Mouse (Mus musculus): ENCODE data around the gene Scgb3a1. TPM values are rescaled to one million over a fixed set of nuclear protein-coding genes. Genes with fewer than 3 reads are reported as not detected.

The Scgb3a1 gene
- polyA plus RNA-seq, 1 experiment from 2014 or later: not detected

GRCm38 (mm10) chr11:49650994-49651761 is 12.2 kb upstream of the Scgb3a1 start:
- Histone ChIP-seq H3K36me3 (ENCODE audit: inconsistent target) (no peaks in the 10 kb centered on the region), H3K4me3 (ENCODE audit: inconsistent target) (no peak overlapping the region), H3K79me2 (ENCODE audit: inconsistent target) (no peaks in the 10 kb centered on the region), H3K27ac (no peak overlapping the region)
- WGBS (ENCODE audit: missing documents): 72% methylated on average over 16 of the region's 16 CpGs

GRCm38 (mm10) chr11:49651762-49652322 is 11.6 kb upstream of the Scgb3a1 start:
- no peak overlapping the region for H3K4me3 ChIP-seq (ENCODE audit: inconsistent target)
- no peaks in the 10 kb centered on the region for H3K36me3 ChIP-seq (ENCODE audit: inconsistent target)
- H3K27ac ChIP-seq: no peak overlapping the region
- 85% methylated on average over 7 of the region's 10 CpGs for WGBS (ENCODE audit: missing documents)
- no peaks in the 10 kb centered on the region for H3K79me2 ChIP-seq (ENCODE audit: inconsistent target)

- no peak overlapping the region for H3K4me3 ChIP-seq (ENCODE audit: inconsistent target)
- 25% methylated on average over 18 of the region's 19 CpGs for WGBS (ENCODE audit: missing documents)
- no peaks in the 10 kb centered on the region for H3K36me3 ChIP-seq (ENCODE audit: inconsistent target)
- no peak overlapping the region for H3K27ac ChIP-seq
- H3K79me2 ChIP-seq (ENCODE audit: inconsistent target): no peaks in the 10 kb centered on the region
These were observed 10.9 kb upstream of the Scgb3a1 start for GRCm38 (mm10) chr11:49652401-49653078.

GRCm38 (mm10) chr11:49653079-49653408 is 10.4 kb upstream of the Scgb3a1 start:
- Histone ChIP-seq H3K79me2 (ENCODE audit: inconsistent target) (no peaks in the 10 kb centered on the region), H3K4me3 (ENCODE audit: inconsistent target) (no peak overlapping the region), H3K27ac (no peak overlapping the region), H3K36me3 (ENCODE audit: inconsistent target) (no peaks in the 10 kb centered on the region)
- WGBS (ENCODE audit: missing documents): 55% methylated on average over 11 of the region's 11 CpGs

GRCm38 (mm10) chr11:49654651-49655050 is 8.8 kb upstream of the Scgb3a1 start:
- H3K79me2 ChIP-seq (ENCODE audit: inconsistent target): no peaks in the 10 kb centered on the region
- no peak overlapping the region for H3K4me3 ChIP-seq (ENCODE audit: inconsistent target)
- H3K36me3 ChIP-seq (ENCODE audit: inconsistent target): no peaks in the 10 kb centered on the region
- H3K27ac ChIP-seq: no peak overlapping the region
- WGBS (ENCODE audit: missing documents): 94% methylated on average over 5 of the region's 5 CpGs

GRCm38 (mm10) chr11:49655501-49655900 is 7.9 kb upstream of the Scgb3a1 start:
- no peak overlapping the region for H3K27ac ChIP-seq
- H3K36me3 ChIP-seq (ENCODE audit: inconsistent target): no peaks in the 10 kb centered on the region
- H3K4me3 ChIP-seq (ENCODE audit: inconsistent target): no peak overlapping the region
- no peaks in the 10 kb centered on the region for H3K79me2 ChIP-seq (ENCODE audit: inconsistent target)

- H3K27ac ChIP-seq: no peak overlapping the region
- WGBS (ENCODE audit: missing documents): 88% methylated on average over 4 of the region's 4 CpGs
These were observed 5.3 kb upstream of the Scgb3a1 start for GRCm38 (mm10) chr11:49658065-49658464.

GRCm38 (mm10) chr11:49658791-49659469 is 4.5 kb upstream of the Scgb3a1 start:
- H3K27ac ChIP-seq: no peak overlapping the region
- no peaks in the 10 kb centered on the region for H3K79me2 ChIP-seq (ENCODE audit: inconsistent target)
- H3K4me3 ChIP-seq (ENCODE audit: inconsistent target): no peak overlapping the region

More at GRCm38 (mm10) chr11:49658065-49658464, 5.3 kb upstream of the Scgb3a1 start:
- Histone ChIP-seq H3K4me3 (ENCODE audit: inconsistent target) (no peak overlapping the region), H3K79me2 (ENCODE audit: inconsistent target) (no peaks in the 10 kb centered on the region), H3K36me3 (ENCODE audit: inconsistent target) (no peaks in the 10 kb centered on the region)

GRCm38 (mm10) chr11:49659470-49659799 is 4.0 kb upstream of the Scgb3a1 start:
- Histone ChIP-seq H3K27ac (no peak overlapping the region), H3K36me3 (ENCODE audit: inconsistent target) (no peaks in the 10 kb centered on the region), H3K79me2 (ENCODE audit: inconsistent target) (no peaks in the 10 kb centered on the region), H3K4me3 (ENCODE audit: inconsistent target) (no peak overlapping the region)
- WGBS (ENCODE audit: missing documents): 85% methylated on average over 7 of the region's 7 CpGs

More at GRCm38 (mm10) chr11:49658791-49659469, 4.5 kb upstream of the Scgb3a1 start:
- H3K36me3 ChIP-seq (ENCODE audit: inconsistent target): no peaks in the 10 kb centered on the region
- 16% methylated on average over 10 of the region's 10 CpGs for WGBS (ENCODE audit: missing documents)

- no peak overlapping the region for H3K4me3 ChIP-seq (ENCODE audit: inconsistent target)
- 75% methylated on average over 15 of the region's 15 CpGs for whole genome bisulfite sequencing (ENCODE audit: missing documents)
- H3K36me3 ChIP-seq (ENCODE audit: inconsistent target): no peaks in the 10 kb centered on the region
- no peak overlapping the region for H3K27ac ChIP-seq
- H3K79me2 ChIP-seq (ENCODE audit: inconsistent target): no peaks in the 10 kb centered on the region
These were observed 1.1 kb upstream of the Scgb3a1 start for GRCm38 (mm10) chr11:49662292-49662780.

GRCm38 (mm10) chr11:49664262-49665140 is 1.1 kb downstream of the Scgb3a1 start:
- H3K27ac ChIP-seq: no peak overlapping the region
- 55% methylated on average over 12 of the region's 12 CpGs for WGBS (ENCODE audit: missing documents)
- no peaks in the 10 kb centered on the region for H3K79me2 ChIP-seq (ENCODE audit: inconsistent target)
- no peak overlapping the region for H3K4me3 ChIP-seq (ENCODE audit: inconsistent target)
- no peaks in the 10 kb centered on the region for H3K36me3 ChIP-seq (ENCODE audit: inconsistent target)

GRCm38 (mm10) chr11:49665462-49665861 is 2.1 kb downstream of the Scgb3a1 start:
- Histone ChIP-seq H3K79me2 (ENCODE audit: inconsistent target) (no peaks in the 10 kb centered on the region), H3K36me3 (ENCODE audit: inconsistent target) (no peaks in the 10 kb centered on the region), H3K27ac (no peak overlapping the region), H3K4me3 (ENCODE audit: inconsistent target) (no peak overlapping the region)
- 79% methylated on average over 4 of the region's 4 CpGs for WGBS (ENCODE audit: missing documents)

GRCm38 (mm10) chr11:49673433-49673832 is 10.0 kb downstream of the Scgb3a1 start:
- 95% methylated on average over 3 of the region's 3 CpGs for WGBS (ENCODE audit: missing documents)
- Histone ChIP-seq H3K4me3 (ENCODE audit: inconsistent target) (no peak overlapping the region), H3K27ac (no peak overlapping the region), H3K79me2 (ENCODE audit: inconsistent target) (no peaks in the 10 kb centered on the region), H3K36me3 (ENCODE audit: inconsistent target) (peaks cover 36% of the 10 kb centered on the region)

Measured in macrophage (primary cell).